Mouse (Mus musculus) right cerebral cortex, postnatal 4 days (tissue): ENCODE measurements around the gene Zbtb8a.
"Not testable (repeated sequence)": the region's sequence is repeated elsewhere in the genome, so short reads cannot be mapped to it uniquely, and the experiment has no call there.

Source experiments
- DNase-seq: peaks from one replicate; pipeline ENCODE4 v3.0.0-alpha.2; 2022

Zbtb8a gene

DNA sequence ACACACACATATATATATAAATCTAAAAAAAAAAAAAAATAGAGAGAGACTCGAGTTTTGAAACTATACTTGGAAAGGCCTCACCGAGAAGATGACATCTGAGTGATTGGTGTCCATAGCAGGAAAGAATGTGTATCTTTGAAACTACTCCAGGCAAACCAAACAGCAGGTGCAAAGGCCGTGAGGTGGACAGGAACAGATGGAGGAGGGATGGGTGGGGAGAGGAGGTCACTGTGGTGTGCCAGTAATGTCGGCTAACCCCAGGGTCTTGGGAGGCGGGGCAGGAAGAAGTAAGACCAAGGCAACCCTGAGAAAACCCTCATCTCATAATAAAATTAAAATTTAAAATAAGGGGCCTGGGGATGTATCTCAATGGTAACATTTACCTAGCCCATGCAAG is 2.1 kb downstream of the Zbtb8a start:
- no peak for DNase-seq

DNA sequence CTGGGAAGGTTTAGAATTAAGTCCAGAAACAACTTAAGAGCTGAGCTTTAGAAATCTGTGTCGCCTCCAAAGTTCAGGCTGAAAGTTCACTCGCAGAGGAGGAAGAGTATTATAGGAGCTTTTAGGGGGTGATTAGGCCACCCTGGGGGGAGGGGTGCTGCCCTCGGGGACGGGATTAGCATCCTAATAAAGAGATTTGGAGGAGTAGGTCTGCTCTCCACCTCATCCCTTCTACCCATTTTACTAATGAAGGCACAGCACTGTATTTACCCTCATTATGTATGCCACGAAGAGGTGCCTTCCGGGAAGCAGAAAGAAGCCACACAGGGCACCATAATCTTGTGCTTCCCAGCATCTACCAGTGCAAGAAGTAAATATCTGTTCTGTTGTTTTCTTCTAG is 2.9 kb downstream of the Zbtb8a start:
- no peak for DNase-seq

DNA sequence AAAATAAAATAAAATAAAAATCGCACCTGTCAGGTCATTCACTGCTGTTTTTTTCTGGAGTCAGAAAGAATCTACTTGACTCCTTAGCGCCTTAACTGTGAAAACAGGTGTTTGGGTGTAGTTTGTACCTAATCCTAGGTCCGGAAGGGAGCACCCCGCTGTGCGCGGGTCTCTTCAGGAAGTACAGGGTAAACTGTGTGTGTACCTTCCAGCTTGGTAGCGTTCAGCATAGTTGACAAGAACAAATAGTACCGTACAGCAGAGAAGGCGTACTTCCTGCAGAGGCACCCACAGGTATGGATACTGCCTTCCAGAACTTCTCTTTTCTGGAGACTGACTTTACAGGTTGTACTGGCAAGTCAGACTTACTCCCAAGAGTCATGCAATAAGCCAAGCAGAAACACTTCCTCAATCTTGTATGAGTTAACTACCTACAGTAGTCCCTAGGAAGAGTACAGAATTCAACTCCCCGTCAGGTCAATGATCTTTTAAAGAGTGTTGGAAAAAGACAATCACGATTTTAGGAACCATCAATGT is 3.6 kb downstream of the Zbtb8a start:
- no peak for DNase-seq

DNA sequence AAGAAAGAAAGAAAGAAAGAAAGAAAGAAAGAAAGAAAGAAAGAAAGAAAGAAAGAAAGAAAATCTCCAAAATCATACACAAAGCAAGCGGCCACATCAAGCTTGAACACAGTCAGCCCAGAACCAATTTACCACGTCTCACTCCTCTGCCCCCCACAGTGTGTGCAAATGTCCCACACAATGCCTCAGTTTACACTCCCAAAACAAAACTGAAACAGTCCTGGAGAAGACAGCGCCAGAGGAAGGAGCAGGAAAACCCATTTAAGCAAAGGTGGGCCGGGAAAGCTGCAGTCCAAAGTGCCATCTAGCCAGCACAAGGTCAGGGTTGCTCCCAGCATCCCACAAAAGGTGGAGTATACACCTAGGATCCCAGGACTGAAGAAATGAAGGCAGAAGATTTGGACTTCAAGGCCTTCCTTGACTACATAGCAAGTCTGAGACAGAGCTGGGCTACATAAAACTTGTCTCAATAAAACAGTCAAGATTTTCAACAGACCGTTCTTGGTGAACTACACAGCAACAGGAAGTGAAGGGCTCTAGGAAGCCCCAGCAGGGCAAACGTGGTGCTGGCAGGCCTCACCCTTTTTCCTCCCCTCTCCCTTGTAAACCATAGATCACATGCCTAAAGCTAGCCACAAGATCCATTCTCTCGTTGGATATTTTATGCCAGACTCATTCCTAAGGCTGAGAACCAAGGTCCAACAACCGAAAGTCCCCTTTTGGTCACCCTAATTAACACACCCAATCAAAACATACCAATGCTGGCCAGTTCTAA is 4.5 kb downstream of the Zbtb8a start:
- no peak for DNase-seq

DNA sequence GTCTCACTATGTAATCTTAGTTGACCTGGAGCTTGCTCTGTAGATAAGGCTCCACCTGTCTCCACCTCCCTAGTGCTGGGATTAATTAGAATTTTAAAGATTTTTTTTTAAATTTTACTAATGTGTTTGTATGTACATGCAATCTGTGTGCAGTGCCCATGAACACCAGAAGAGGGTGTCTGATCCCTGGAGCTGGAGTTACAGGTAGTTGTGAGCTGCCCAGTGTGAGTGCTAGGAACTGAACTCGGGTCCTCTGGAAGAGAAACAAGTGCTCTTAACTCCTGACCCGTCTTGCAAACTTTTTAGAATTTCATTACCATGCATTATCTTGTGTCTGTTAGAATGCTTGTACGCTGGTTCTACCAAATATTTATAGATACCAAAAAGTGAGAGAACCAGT is 6.5 kb downstream of the Zbtb8a start:
- DNase-seq = no peak

DNA sequence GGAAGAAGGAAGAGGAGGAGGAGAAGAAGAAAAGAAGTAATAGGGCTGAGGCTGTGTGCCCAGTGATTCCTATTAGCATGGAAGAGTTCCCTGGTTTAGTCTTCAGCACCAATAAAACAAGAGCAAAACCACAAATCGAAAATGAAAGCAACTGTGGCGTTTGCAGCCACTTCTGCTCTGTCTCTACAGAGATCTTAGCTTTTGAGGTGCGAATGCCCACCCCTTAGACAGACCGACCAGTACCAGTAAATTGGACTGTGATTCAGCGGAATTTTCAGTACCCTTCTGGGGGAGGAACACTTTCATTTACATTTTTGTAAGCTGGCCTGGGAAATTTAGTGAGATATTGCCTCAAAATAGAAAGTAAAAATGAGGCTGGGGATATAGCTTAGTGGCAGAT is 12.7 kb downstream of the Zbtb8a start:
- no peak for DNase-seq

DNA sequence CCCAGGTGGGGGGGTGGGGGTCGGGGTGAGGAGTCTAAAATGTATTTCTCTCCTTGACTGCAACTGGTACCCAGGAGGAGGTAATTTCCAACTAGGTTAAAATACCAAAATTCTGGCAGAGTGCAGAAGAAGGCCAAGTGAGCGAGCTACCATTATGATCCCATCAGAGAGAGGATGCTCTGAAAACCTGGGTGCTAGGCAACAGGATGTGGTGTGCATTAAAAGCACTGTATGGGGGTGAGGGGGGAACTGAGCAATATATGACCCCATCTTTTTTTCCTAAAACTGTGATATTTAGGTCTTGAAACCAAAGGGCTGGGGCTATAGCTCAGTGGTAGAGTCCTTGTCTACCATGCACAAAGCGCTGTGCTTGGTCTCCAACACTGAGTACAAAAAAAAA is 13.5 kb downstream of the Zbtb8a start:
- DNase-seq = no peak

DNA sequence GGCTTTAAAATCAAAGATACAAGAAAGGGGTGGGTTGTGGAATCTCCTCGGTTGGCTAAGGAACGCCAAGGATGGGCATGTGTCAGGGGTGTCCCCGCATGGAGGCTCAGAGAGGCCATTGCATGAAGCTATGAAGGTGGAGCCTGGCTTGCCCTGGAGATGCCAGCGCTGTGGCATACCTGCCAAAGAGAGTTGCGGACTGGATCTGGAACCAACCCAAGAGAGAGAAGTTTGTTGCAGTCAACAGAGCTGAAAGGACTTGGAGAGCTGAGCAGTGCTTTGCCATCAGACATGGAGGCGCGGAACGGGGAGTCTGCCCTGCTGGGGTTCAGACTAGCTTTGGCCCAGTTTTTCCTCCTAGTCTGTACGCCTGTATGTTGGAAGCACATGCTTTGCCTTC is 14.5 kb downstream of the Zbtb8a start:
- DNase-seq = no peak

DNA sequence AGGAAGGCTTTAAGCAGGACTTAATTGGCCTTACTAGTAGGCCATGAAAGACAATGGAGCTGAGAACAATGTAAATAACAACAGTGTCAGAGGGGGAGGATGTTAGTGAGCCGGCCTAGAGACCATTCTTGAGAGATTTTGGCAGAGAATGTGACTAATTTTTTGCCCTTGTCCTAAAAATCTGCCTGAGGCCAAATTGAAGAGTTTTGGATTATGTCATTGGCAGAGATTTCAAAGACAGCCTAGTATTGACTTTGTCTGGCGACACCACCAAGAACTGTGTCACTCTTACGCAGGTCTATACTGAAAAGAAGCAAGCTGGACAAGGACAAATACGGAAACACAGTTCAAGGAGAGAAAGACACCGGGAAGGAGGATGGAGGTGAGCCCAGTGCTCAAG is 15.1 kb downstream of the Zbtb8a start:
- DNase-seq = no peak

DNA sequence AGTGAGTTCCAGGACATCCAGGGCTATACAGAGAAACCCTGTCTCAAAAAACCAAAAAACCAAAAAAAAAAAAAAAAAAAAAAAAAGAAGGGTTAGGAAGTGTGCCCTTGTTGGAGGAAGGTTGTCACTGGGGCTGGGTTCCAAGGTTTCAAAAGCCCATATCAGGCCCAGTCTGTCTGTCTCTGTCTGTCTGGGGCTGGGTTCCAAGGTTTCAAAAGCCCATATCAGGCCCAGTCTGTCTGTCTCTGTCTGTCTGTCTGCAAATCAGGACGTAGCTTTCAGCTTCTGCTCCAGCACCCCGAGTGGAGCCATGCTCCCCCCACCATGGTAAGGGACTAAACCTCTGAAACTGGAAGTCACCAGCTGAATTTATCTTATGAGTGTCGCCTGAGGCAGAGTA is 15.7 kb downstream of the Zbtb8a start:
- not testable (repeated sequence) for DNase-seq

DNA sequence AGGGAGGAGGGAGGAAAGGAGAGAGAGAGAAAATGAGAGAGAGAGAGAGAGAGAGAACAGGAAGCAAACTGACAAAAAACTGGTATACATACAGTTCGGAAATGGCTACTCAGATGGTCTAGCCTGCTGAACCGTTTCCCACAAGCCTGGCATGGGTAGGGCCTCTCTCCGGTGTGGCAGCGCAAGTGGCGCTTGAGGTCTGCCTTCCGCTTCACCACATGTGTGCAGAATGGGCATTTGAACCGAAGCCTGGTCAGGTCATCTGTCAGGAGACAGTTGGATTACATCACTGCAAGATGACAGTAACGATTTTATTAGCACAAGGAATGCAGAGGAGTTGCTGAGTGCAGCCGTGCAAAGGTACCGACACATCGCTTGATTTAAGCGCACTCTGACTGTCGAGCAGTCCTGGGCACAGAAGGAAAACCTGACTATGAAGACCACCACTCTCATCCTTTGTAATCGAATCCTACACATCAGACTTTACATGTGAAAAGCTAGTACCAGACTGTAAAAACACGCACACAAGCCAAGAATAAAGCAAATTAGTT is 20.2 kb downstream of the Zbtb8a start:
- DNase-seq = no peak

DNA sequence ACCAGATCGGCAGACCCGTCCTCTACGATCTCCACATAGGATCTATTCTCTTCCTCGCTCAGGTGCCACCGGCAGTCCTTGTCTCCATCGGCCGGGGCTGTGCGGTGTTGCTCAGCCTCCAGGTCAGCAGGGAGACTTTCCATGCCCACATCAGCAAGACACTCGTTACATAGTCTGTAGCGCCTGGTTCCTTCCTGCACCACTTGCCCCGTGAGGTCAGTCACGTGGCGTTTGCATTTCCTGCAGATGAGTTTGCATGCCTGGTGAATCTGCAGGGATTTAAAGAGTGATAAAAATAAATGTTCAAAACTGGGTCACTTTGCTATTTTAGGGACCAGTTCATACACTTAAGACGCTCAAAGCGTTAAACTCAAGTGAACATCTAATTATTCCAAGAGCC is 23.7 kb downstream of the Zbtb8a start:
- no peak for DNase-seq

DNA sequence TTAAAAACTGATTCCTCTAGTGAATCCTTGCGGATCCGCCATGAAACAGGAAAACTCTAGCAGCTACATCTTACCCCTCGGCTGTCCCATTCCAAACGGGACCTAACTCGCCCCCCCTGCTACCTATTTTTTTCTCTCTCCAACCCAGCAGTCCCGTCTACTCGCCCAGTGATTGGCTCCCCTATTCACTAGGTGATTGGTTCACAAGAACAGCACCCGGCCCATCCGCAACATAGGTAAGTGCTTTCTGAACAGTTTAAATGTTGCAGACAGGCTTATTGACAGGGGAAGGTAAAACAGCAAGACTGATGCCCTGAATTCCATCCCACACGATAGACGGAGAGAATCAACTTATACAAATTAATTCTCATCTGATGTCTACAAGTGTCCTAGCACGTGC is 24.7 kb downstream of the Zbtb8a start:
- no peak for DNase-seq

DNA sequence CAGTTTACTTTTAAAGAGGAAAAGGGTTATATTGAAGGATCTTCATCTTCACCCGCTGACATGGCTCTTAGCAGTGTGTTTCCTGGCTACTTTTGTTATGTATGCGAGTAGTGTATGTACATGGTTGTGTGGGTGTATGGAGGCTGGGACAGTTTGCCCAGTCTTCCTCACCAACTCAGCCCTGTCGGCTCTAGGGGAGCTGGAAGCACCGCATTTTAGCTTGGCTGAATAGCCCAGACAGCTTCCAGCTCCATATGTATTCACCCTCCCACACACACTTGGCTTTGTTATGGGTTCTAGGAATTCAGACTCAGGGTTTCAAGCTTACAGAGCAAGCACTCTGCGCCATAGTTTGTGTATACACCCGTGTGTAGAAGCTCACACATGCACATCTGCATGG is 26.8 kb downstream of the Zbtb8a start:
- DNase-seq = no peak

DNA sequence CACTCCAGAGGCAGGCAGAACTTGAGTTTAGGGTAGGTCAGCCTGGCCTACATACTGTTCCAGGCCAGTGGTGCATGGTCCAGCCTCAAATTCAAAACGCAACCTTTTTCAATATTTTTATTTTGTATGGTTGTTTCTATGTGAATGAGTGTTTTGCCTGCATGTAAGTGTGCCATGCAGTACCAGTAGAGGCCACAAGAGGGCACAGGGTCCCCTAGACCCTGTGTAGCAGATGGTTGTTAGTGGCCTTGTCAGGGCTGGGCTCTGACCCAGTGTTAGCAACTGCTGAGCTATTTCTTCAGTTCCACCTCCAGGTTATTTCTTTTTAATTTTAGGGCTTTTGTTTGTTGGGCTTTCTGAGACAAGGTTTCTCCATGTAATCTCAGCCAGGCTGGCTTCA is 27.3 kb downstream of the Zbtb8a start:
- DNase-seq = peak; percentile 85

DNA sequence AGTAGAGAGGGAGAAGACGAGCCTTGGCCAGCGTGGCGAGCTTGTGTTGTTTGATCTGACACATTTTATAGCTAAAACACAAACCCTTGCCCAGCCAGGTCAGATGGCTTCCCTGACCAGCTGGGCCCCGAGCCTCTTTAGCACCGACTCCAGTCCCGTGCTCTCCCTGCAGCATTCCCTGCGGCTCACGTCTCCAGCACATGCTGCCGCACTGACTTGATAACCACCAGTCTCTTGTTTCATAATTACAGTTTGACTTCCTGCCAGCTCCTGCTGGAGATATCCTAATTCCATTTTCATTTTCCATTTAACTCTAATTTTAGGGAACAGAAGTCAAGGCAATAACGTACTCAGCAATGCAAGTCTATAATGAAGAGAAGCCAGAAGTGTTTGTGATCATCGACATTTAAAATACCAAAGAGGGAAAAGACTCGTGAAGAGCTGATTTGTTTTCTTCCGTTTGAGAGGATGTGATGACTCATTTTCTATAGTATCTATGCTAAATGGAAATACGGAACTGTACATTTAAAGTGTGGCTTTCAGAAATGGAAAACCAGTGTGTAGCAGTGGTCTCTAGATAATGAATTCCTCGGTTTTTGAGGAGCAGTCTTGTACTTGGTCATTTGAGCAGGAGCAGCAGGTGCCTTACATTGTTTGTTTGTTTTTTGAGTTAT is 31.3 kb downstream of the Zbtb8a start:
- DNase-seq = peak; percentile 19

DNA sequence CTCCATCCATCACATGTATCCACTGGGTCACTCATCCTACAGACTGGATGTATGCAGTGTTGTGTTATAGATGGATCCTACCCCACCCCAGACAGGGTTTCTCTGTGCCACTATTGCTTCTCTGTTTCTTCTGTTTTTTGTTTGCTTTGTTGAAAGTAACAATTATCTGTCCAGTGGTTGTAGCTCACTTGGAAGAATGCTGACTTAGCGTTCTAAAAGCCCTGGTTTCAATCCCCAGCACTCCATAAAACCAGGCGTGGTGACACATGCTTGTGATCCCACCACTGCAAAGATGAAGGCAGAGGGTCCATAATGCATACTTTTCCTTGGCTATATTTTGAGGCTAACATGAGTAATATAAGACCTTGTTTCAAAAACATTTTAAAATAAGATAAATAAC is 35.2 kb downstream of the Zbtb8a start:
- no peak for DNase-seq

DNA sequence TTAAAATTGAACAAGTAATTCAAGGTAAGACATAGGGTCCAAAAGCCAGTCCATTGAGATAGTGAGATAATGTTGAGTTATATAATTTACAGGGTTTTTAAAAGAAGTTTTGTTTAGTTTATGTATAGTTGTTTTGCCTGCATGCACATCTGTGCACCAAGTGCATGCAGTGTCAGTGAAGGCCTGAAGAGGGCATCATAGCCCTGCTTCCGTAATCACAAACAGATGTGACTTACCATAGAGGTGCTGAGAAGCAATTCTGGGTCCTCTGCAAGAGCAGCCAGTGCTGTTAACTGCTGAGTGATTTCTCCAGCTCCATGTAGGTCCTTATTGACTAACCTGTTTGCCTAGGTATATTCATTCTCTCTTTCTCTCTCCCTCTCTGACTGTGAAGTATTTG is 36.0 kb downstream of the Zbtb8a start:
- DNase-seq = no peak

DNA sequence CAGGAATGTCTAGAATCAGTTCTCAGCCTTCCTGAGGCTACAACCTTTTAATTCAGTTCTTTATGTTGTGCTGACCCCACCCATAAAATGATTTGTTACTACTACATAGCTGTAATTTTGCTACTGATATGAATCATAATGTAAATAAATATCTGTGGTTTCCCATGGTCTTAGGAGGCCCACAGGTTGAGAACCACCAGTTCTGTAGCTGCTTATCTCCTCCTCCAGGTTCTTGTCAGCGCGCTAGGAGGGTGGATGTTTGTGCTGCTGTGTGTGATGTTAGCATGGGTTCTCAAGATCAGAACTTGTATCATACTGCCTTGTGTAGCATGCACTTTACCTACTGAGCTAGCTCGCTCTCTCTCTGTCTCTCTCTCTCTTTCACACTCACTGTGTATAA is 38.2 kb downstream of the Zbtb8a start:
- DNase-seq = no peak

DNA sequence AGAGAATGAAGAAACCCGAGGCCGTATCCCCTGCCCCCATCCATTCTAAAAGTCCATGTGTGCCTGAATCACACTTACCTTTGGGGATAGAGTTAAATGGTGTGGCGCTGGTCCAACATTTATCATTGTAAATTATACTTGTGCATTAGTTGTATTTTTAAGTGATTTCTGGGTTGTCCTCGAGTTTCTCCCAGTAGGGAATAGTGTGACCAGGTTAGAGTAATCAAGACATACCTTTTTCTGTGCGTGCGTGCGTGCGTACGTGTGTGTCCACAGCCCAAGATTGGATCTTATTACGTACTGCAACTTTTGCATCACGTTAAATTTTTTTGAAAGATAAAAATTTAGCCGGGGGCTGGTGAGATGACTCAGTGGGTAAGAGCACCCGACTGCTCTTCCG is 41.6 kb downstream of the Zbtb8a start:
- no peak for DNase-seq

DNA sequence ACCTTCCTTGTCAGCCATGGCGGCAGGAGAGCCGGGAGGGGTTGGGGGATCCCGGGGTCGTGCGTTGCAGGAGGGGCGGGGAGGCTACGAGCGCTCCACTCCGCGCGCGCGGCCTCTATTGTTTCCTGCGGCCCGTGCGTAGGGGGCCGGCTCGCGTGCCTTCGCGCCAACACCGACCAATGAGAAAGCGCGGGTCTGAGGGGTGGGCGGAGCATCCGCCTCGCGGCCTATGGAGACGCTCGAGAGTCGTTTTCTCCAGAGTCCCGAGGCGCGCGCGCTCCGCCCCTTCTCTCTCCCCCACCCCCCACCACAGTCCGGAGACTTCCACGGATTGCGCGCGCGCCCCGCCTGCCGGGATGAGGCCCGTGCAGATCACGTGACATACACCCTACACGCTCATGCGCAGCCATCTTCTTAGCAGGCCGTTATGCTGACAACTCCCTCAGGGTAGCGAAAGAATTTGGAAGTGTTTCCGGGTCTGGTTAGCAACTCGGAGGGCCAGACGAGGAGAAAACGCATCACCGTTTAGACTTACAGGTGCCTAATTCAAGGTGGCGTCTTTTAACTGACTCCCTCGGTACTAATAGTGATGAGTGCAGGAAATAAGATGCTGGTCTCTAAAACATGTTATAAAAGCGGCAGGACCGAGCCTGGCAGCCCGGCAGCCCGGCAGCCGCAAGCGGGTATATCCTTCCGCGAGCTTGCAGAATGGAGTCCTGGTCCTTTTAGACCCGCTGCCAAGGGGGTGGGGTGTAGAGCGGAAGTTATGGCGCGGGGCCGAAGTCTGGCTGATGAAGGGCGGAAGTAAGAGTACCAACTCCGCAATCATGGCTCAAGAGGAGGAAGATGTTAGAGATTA is 42.5 kb downstream of the Zbtb8a start, which contains the start of the genes Rbbp4 and Zbtb8os:
Rbbp4 (minus strand) TSS at position 155 of the 859 bp plus-strand sequence.
Zbtb8os (plus strand) TSS at position 480 of the 859 bp plus-strand sequence.
- peak; percentile 97 for DNase-seq

DNA sequence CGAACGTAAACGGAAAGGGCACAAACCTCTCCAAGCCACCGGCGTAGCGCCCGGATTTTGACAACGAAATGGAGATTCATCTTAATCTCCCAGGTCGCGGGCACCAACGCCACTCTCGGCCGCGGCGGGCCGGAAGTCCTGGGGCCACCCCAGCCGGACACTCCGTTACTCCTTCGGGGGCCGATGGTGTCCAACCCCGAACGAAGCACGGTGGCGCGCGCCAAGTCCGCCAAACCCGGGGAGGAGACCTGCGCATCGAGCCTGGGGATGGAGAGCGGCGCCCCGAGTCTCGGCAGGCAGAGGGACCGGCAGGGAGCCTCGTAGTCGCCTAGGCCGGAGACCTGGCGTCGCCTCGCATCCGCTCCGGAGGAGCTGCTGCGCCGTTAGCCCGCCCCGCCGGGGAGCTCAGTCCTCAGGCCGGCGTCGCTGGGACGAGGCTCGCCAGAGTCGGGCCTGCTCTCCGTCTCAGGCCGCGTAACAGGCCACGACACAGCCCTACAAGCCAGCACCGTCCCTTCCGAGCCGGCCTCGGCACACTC is 43.2 kb downstream of the Zbtb8a start:
- DNase-seq = no peak

DNA sequence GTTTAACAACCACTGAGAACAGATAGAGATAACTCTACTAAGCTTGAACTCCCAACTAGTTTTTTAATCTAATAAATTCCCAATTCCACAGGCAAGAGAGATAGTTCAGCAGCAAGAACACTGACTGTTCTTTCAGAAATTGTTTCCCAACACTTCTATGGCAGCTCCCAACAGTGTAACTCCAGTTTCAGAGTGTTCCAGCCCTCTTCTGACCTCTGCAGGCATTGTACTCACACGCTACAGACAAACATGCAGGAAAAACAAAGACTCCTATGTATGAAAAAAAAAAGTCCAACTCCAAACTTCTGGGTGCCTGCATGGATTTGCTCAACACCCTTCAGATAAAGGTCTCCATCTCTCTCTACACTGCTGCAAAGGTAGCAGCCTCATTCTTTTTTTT is 45.1 kb downstream of the Zbtb8a start:
- DNase-seq = no peak
